Mouse (Mus musculus) urinary bladder, adult 18-20 months (tissue): Measurements from ENCODE around the gene Dnah7b.
"Not testable (repeated sequence)": the region's sequence is repeated elsewhere in the genome, so short reads cannot be mapped to it uniquely, and the experiment has no call there.

Experiments
- DNase-seq, 2 experiments: peaks; one replicate each; pipeline ENCODE4 v3.0.0; 2022; ENCODE audit warnings: low spot score in 2 of 2, mixed read lengths in 2 of 2

Dnah7b gene

DNA sequence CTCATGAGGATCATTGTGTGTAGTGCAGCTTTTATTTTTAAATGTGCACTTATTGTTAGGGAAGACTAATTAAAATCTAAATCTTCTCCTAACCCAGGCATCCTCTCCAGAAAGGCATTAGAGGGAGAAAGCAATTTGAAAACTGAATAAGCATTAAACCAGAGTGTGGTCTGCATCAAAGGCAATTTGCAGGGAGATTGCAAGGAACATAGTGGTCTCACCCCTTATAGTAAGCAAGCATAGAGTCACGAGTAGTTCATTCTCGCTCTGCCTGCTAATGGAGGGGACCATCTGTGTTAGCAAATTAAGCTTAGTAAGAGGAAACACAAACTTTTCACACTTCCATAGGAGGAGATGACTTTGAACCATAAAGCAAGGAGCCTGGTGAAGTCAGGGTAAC lies 228.3 kb downstream of the Dnah7b start:
- DNase-seq, result not testable (repeated sequence)

DNA sequence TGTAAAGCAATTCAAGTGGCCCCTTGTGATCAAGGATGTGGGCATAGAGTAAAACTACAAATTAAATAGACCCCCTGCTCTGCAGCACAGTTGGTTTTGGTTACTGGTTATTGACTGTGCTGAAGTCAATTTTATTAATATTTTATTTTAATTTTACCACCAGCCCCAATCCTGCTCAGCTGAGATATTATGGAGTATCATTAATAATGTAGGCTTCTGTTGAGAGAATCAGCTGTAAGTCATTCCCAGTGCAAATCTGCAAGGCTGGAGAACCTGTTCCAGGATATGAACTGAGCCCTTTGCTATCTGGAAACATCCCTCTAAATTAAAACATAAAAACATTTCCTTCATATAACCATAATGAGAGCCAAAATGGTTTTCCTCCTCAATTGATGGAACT lies 259.8 kb downstream of the Dnah7b start:
- not testable (repeated sequence) for DNase-seq

DNA sequence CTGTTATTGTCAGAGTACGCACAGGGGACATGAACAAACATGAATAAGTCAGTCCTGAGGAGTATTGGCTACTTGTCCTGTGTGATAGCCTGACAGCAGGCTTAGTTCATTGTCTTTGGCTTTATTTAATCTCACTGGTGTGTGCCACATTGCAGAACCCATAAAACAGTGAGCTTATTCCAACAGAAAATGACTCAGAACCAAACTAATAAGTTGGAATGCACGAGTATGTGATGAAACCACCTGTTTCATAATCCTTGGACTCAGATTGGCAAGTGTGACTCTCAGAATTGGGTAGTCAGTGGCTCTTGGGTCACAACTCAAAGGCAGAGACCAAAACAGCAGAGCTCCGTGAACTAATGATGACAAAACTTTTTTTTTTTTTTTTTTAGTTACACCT lies 279.2 kb downstream of the Dnah7b start:
- not testable (repeated sequence) for DNase-seq

GRCm38 (mm10) chr1:46380641-46381040 lies 314.5 kb downstream of the Dnah7b start:
- not testable (repeated sequence) for DNase-seq

GRCm38 (mm10) chr1:46394681-46395297 lies 328.7 kb downstream of the Dnah7b start:
- not testable (repeated sequence) for DNase-seq

- DNase-seq, result peak; percentile 18 to 57
These were observed 342.4 kb downstream of the Dnah7b start for GRCm38 (mm10) chr1:46408324-46409115.

GRCm38 (mm10) chr1:46414798-46415197 lies 348.7 kb downstream of the Dnah7b start:
- DNase-seq, result not testable (repeated sequence)

GRCm38 (mm10) chr1:46416946-46417345 lies 350.8 kb downstream of the Dnah7b start:
- not testable (repeated sequence) for DNase-seq

DNA sequence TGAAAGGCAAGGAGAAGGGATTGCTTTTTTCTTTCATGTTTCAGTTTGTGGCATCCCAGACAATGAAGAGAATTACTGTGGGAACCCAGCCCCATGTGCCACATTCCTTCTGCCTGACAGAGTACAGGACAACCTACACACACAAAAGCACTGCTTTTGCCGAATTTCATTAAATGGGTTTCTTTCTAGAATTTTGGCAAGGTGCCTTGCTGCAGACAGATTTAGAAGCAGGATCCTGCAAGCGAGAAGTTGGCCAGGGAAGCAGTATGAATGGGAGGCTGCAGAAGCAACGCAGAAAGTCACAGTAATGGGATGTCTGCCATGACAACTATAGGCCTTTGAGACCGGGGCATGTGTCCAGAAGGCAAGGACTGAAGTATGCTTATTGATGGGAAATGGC lies 352.9 kb downstream of the Dnah7b start:
- not testable (repeated sequence) for DNase-seq
